Mouse (Mus musculus) intestine, embryonic 16.5 days (tissue): Measurements from ENCODE around the gene Bri3. TPM values are rescaled to one million over a fixed set of nuclear protein-coding genes. Genes with fewer than 3 reads are reported as not detected.

Experiments used
- ATAC-seq: fragments of 200-750 bp; cut with Nextera tagmentation; 2 replicates; pipeline ENCODE4 v1.8.0; 2017; ENCODE audit warnings: moderate TSS enrichment, moderate library complexity
- H3K27ac ChIP-seq: fragments of 300-500 bp; sonication (generic); 2 replicates; pipeline ENCODE4 v1.5.1; 2014; ENCODE audit warnings: mild to moderate bottlenecking, low read length
- H3K27me3 ChIP-seq: fragments of 300-500 bp; sonication (generic); replicated peaks from 2 replicates; pipeline ENCODE4 v1.6.1; 2014; ENCODE audit warnings: low read length, control low read depth, mixed read lengths; ENCODE audit not compliant: control insufficient read depth, insufficient read depth
- H3K36me3 ChIP-seq: fragments of 300-500 bp; sonication (generic); 2 replicates; pipeline ENCODE4 v1.6.1; 2014; ENCODE audit warnings: low read length, control low read depth; ENCODE audit not compliant: control insufficient read depth, insufficient read depth
- H3K4me1 ChIP-seq: fragments of 300-500 bp; sonication (generic); 2 replicates; pipeline ENCODE4 v1.6.1; 2014; ENCODE audit warnings: low read length, control low read depth, mixed read lengths; ENCODE audit not compliant: control insufficient read depth, insufficient read depth
- H3K4me2 ChIP-seq: fragments of 300-500 bp; sonication (generic); 2 replicates; pipeline ENCODE4 v1.6.1; 2014; ENCODE audit warnings: low read depth, low read length, control low read depth
- H3K4me3 ChIP-seq: fragments of 300-500 bp; sonication (generic); 2 replicates; pipeline ENCODE4 v1.5.1; 2014; ENCODE audit warnings: mild to moderate bottlenecking, low read length
- H3K9ac ChIP-seq: fragments of 300-500 bp; sonication (generic); 2 replicates; pipeline ENCODE4 v1.6.1; 2014; ENCODE audit warnings: low read depth, low read length
- H3K9me3 ChIP-seq: fragments of 300-500 bp; sonication (generic); 2 replicates; pipeline ENCODE4 v1.6.1; 2016; ENCODE audit warnings: low read length, control low read depth; ENCODE audit not compliant: control insufficient read depth
- WGBS: fragments of 180-500 bp; shearing (Covaris S2); extraction: QIAGEN DNeasy Blood & Tissue Kit; methylation state at CpG from one replicate; pipeline ENCODE4 v1.1.7; 2014; 5-methylcytosine and 5-hydroxymethylcytosine counted together
- polyA plus RNA-seq: library from polyadenylated mRNA; unstranded; fragments of >200 nt; fragmentation: Nextera tagmentation; extraction: Ambion mirVana; gene quantifications from 2 replicates; pipeline ENCODE4 v1.2.1, GENCODE M21; 2015

The Bri3 gene
- polyA plus RNA-seq, 1 experiment from 2014 or later = 111 TPM

- Histone ChIP-seq H3K9me3 (no peaks in the 10 kb centered on the region), H3K36me3 (no peaks in the 10 kb centered on the region), H3K27ac (no peak overlapping the region), H3K4me2 (no peak overlapping the region), H3K9ac (no peak overlapping the region), H3K4me1 (no peaks in the 10 kb centered on the region), H3K4me3 (no peak overlapping the region), H3K27me3 (no peaks in the 10 kb centered on the region)
- no peak for ATAC-seq
- 11% methylated on average over 5 of the region's 9 CpGs for WGBS
These were observed 153.3 kb downstream of the Bri3 start for GRCm38 (mm10) chr5:144397566-144397965.

DNA sequence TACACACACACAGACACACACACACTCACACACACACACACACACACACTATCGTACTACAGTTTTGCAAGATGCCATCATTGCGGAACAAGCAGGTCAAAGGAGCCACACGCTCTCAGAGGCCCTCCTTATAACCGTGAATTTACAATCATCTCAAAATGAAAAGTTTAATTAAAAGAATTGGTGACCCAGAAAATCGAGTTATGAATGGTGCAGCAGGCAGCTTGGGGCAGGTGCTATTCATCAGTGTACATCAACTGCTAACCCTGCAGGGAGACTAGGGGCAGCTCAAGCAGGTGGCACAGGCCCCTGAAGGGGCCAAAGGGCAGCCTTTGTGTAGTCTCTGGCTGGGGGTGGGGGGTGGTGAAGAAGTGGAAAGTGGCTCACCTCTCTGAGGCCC lies 156.6 kb downstream of the Bri3 start:
- Histone ChIP-seq H3K27me3 (no peaks in the 10 kb centered on the region), H3K36me3 (no peaks in the 10 kb centered on the region), H3K4me2 (no peak overlapping the region), H3K9ac (no peak overlapping the region), H3K27ac (no peak overlapping the region), H3K4me1 (no peaks in the 10 kb centered on the region), H3K9me3 (no peaks in the 10 kb centered on the region), H3K4me3 (no peak overlapping the region)
- 78% methylated on average over 5 of the region's 5 CpGs for WGBS
- ATAC-seq = no peak

- Histone ChIP-seq H3K4me2 (no peak overlapping the region), H3K9me3 (no peaks in the 10 kb centered on the region), H3K4me1 (no peaks in the 10 kb centered on the region), H3K27ac (no peak overlapping the region), H3K36me3 (no peaks in the 10 kb centered on the region), H3K27me3 (no peaks in the 10 kb centered on the region), H3K4me3 (no peak overlapping the region), H3K9ac (no peak overlapping the region)
- no peak for ATAC-seq
- 86% methylated on average over 11 of the region's 11 CpGs for WGBS
These were observed 162.0 kb downstream of the Bri3 start for GRCm38 (mm10) chr5:144406256-144406655.

- Histone ChIP-seq H3K9me3 (no peaks in the 10 kb centered on the region), H3K9ac (no peak overlapping the region), H3K27me3 (no peaks in the 10 kb centered on the region), H3K4me1 (no peaks in the 10 kb centered on the region), H3K27ac (no peak overlapping the region), H3K36me3 (no peaks in the 10 kb centered on the region), H3K4me3 (no peak overlapping the region), H3K4me2 (no peak overlapping the region)
- ATAC-seq = no peak
- WGBS = 91% methylated on average over 10 of the region's 10 CpGs
These were observed 166.4 kb downstream of the Bri3 start for GRCm38 (mm10) chr5:144410666-144411065.

GRCm38 (mm10) chr5:144411702-144412101 lies 167.5 kb downstream of the Bri3 start:
- no peaks in the 10 kb centered on the region for H3K4me1 ChIP-seq
- no peak overlapping the region for H3K27ac ChIP-seq
- H3K9ac ChIP-seq = no peak overlapping the region
- H3K36me3 ChIP-seq = no peaks in the 10 kb centered on the region
- H3K9me3 ChIP-seq = no peaks in the 10 kb centered on the region
- whole genome bisulfite sequencing = 42% methylated on average over 5 of the region's 5 CpGs
- H3K4me3 ChIP-seq = no peak overlapping the region
- H3K4me2 ChIP-seq = no peak overlapping the region
- no peaks in the 10 kb centered on the region for H3K27me3 ChIP-seq
- ATAC-seq = no peak

- ATAC-seq = no peak
- Histone ChIP-seq H3K27me3 (no peaks in the 10 kb centered on the region), H3K4me1 (no peaks in the 10 kb centered on the region), H3K4me3 (no peak overlapping the region), H3K36me3 (no peaks in the 10 kb centered on the region), H3K9me3 (no peaks in the 10 kb centered on the region), H3K4me2 (no peak overlapping the region), H3K9ac (no peak overlapping the region), H3K27ac (no peak overlapping the region)
- WGBS = 78% methylated on average over 4 of the region's 4 CpGs
These were observed 168.5 kb downstream of the Bri3 start for GRCm38 (mm10) chr5:144412781-144413180.

- Histone ChIP-seq H3K4me3 (no peak overlapping the region), H3K9me3 (no peaks in the 10 kb centered on the region), H3K36me3 (no peaks in the 10 kb centered on the region), H3K27me3 (no peaks in the 10 kb centered on the region), H3K27ac (no peak overlapping the region), H3K4me1 (no peaks in the 10 kb centered on the region), H3K9ac (no peak overlapping the region), H3K4me2 (no peak overlapping the region)
- no peak for ATAC-seq
- 88% methylated on average over 12 of the region's 12 CpGs for WGBS
These were observed 174.2 kb downstream of the Bri3 start for GRCm38 (mm10) chr5:144418456-144418855.

DNA sequence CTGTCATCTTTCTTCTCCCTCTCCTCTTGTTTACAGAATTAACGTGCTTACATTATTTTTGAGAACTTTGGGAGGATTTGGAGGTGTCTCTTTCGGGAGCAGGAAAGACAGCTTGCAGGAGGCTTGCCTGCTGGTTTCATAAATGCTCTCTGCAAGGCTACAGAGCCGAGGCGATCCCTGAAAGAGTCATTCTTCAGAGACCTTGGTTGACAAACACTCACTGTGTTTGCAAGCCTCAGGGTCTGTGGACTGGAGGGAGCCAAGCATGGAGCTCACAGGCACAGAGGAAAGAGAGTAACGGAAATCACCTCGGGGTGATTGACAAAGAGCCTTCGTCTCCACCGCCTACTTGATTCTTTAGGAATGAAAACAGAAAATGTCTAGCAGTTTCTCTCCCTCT lies 175.8 kb downstream of the Bri3 start:
- Histone ChIP-seq H3K9me3 (no peaks in the 10 kb centered on the region), H3K4me1 (no peaks in the 10 kb centered on the region), H3K4me2 (no peak overlapping the region), H3K4me3 (no peak overlapping the region), H3K27ac (no peak overlapping the region), H3K36me3 (no peaks in the 10 kb centered on the region), H3K27me3 (no peaks in the 10 kb centered on the region), H3K9ac (no peak overlapping the region)
- ATAC-seq = no peak
- WGBS = 73% methylated on average over 8 of the region's 8 CpGs

DNA sequence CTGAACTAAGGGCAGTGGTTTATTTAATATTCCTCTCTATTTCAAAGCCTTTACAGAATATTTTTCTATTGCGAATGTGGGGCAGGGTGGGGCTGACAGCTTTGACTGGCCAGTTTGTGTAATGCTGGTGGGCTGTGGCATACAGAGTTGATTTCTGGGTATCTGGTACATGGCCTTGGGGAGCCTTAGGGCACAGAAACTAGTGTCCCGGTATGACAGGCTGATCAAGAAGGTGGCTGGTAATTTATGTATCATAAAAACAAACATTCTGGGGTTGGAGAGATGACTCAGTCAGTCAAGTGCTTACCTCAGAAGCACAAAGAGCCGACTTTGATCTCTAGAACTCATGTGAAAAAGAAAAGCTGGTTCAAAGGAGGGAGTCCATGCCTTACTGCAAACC lies 182.5 kb downstream of the Bri3 start:
- Histone ChIP-seq H3K4me2 (no peak overlapping the region), H3K27me3 (no peaks in the 10 kb centered on the region), H3K27ac (no peak overlapping the region), H3K9ac (no peak overlapping the region), H3K36me3 (no peaks in the 10 kb centered on the region), H3K9me3 (no peaks in the 10 kb centered on the region), H3K4me1 (no peaks in the 10 kb centered on the region), H3K4me3 (no peak overlapping the region)
- 58% methylated on average over 3 of the region's 3 CpGs for WGBS
- no peak for ATAC-seq

DNA sequence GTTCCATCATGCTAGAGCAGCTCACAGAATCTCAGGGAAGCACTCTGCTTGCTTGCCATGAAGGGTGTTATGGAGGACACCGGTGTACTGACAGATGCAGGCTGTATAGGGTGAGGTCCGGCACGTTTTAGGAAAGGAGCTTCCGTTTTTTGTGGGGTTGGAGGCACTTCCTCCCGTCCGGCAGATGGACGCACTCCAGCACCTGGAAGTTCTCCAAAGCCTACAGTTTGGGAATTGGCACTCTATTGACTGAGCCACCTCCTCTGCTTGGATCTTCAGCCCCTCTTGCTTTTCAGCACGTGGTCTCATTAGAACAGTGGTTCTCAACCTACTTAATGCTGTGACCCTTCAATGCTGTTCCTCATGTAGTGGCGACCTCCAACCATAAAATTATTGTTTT lies 183.6 kb downstream of the Bri3 start:
- Histone ChIP-seq H3K4me2 (no peak overlapping the region), H3K27me3 (no peaks in the 10 kb centered on the region), H3K4me3 (no peak overlapping the region), H3K4me1 (no peaks in the 10 kb centered on the region), H3K9ac (no peak overlapping the region), H3K27ac (no peak overlapping the region), H3K36me3 (no peaks in the 10 kb centered on the region), H3K9me3 (no peaks in the 10 kb centered on the region)
- 70% methylated on average over 9 of the region's 9 CpGs for WGBS
- no peak for ATAC-seq
